Mouse (Mus musculus): ENCODE measurements around the gene Atp2a2. TPM values are rescaled to one million over a fixed set of nuclear protein-coding genes. Genes with fewer than 3 reads are reported as not detected.

The Atp2a2 gene
- polyA plus RNA-seq, 1 experiment: 60.1 TPM

GRCm38 (mm10) chr5:122500141-122500540 is 1.9 kb downstream of the Atp2a2 start:
- 21% methylated on average over 4 of the region's 4 CpGs for whole genome bisulfite sequencing
- Histone ChIP-seq H3K27ac (ENCODE audit: insufficient read depth, low read depth, low read length) (peak overlapping the region; percentile 43; the same call in 1 of the 2 replicates), H3K4me1 (ENCODE audit: control insufficient read depth, insufficient read depth, insufficient read length, low read length) (peaks cover 2% of the 10 kb centered on the region; the same call in 1 of the 2 replicates), H3K36me3 (ENCODE audit: control insufficient read depth, insufficient read depth, low read length) (peaks cover 26% of the 10 kb centered on the region), H3K27me3 (ENCODE audit: control insufficient read depth, insufficient read depth, low read length) (no peaks in the 10 kb centered on the region), H3K4me3 (ENCODE audit: low read depth, low read length) (peak overlapping the region; percentile 12; the same call in 1 of the 2 replicates)
- TF ChIP-seq POLR2A (IDR thresholded peaks at IDR 0.05; ENCODE audit: low read depth, low read length) (no peak), CTCF (IDR thresholded peaks at IDR 0.05; ENCODE audit: extremely low read depth, insufficient read length, insufficient replicate concordance, low read depth, low read length) (no peak)

GRCm38 (mm10) chr5:122498046-122498445 is 4.0 kb downstream of the Atp2a2 start:
- Histone ChIP-seq H3K4me3 (ENCODE audit: low read depth, low read length) (no peak overlapping the region), H3K4me1 (ENCODE audit: control insufficient read depth, insufficient read depth, insufficient read length, low read length) (peaks cover 2% of the 10 kb centered on the region; the same call in 1 of the 2 replicates), H3K27ac (ENCODE audit: insufficient read depth, low read depth, low read length) (no peak overlapping the region), H3K36me3 (ENCODE audit: control insufficient read depth, insufficient read depth, low read length) (peaks cover 37% of the 10 kb centered on the region), H3K27me3 (ENCODE audit: control insufficient read depth, insufficient read depth, low read length) (no peaks in the 10 kb centered on the region)
- TF ChIP-seq POLR2A (IDR thresholded peaks at IDR 0.05; ENCODE audit: low read depth, low read length): no peak
- TF ChIP-seq CTCF (IDR thresholded peaks at IDR 0.05; ENCODE audit: extremely low read depth, insufficient read length, insufficient replicate concordance, low read depth, low read length): no peak
- 37% methylated on average over 2 of the region's 2 CpGs for WGBS

DNA sequence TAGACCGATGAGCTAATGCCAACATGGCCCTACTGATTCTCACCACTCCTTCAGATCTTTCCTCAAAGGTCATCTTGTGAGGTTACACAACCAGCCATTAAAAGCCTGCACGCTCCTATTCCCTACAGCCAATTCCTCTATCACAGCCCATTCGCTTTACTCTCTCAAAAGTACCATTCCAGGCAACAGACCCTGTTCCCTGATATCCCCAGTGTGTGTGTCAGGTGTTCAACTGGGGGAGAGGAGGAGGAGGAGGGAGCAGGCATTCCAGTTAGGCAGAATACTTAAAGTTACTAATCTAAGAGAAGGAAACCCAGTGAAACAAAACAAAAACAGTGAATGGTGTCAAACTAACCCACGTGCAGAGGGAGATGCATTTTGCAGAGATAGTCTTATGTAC is 5.0 kb downstream of the Atp2a2 start:
- no peak overlapping the region for H3K27ac ChIP-seq (ENCODE audit: insufficient read depth, low read depth, low read length)
- H3K27me3 ChIP-seq (ENCODE audit: control insufficient read depth, insufficient read depth, low read length): no peaks in the 10 kb centered on the region
- no peak overlapping the region for H3K4me3 ChIP-seq (ENCODE audit: low read depth, low read length)
- 73% methylated on average over 4 of the region's 4 CpGs for WGBS
- H3K4me1 ChIP-seq (ENCODE audit: control insufficient read depth, insufficient read depth, insufficient read length, low read length): peaks cover 2% of the 10 kb centered on the region; the same call in 1 of the 2 replicates
- TF ChIP-seq POLR2A (IDR thresholded peaks at IDR 0.05; ENCODE audit: low read depth, low read length) (no peak), CTCF (IDR thresholded peaks at IDR 0.05; ENCODE audit: extremely low read depth, insufficient read length, insufficient replicate concordance, low read depth, low read length) (no peak)
- peaks cover 46% of the 10 kb centered on the region for H3K36me3 ChIP-seq (ENCODE audit: control insufficient read depth, insufficient read depth, low read length)

GRCm38 (mm10) chr5:122494449-122494848 is 7.6 kb downstream of the Atp2a2 start:
- TF ChIP-seq CTCF (IDR thresholded peaks at IDR 0.05; ENCODE audit: extremely low read depth, insufficient read length, insufficient replicate concordance, low read depth, low read length) (no peak), POLR2A (IDR thresholded peaks at IDR 0.05; ENCODE audit: low read depth, low read length) (no peak)
- Histone ChIP-seq H3K4me3 (ENCODE audit: low read depth, low read length) (no peak overlapping the region), H3K36me3 (ENCODE audit: control insufficient read depth, insufficient read depth, low read length) (peaks cover 65% of the 10 kb centered on the region), H3K27me3 (ENCODE audit: control insufficient read depth, insufficient read depth, low read length) (no peaks in the 10 kb centered on the region), H3K4me1 (ENCODE audit: control insufficient read depth, insufficient read depth, insufficient read length, low read length) (peaks cover 2% of the 10 kb centered on the region; the same call in 1 of the 2 replicates), H3K27ac (ENCODE audit: insufficient read depth, low read depth, low read length) (no peak overlapping the region)
- WGBS: 10% methylated on average over 1 of the region's 1 CpGs

DNA sequence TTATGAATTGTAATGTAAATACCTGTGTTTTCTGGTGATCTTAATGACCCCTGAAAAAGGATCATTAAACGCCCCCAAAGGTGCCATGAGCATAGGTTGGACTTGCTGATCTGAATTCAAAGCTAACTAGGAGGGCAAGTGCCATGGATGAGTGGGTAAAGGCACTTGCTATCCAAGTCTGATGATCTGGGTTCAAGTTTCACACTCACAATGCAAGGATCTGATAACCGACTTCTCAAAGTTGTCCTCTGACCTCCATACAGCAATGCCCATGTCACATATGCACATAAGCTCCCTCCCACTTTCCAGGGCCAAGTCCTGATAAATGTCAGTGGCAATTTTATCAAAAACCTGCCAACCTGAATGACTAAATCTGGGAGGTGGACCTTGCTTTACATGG is 9.0 kb downstream of the Atp2a2 start:
- Histone ChIP-seq H3K4me3 (ENCODE audit: low read depth, low read length) (no peak overlapping the region), H3K27ac (ENCODE audit: insufficient read depth, low read depth, low read length) (no peak overlapping the region), H3K27me3 (ENCODE audit: control insufficient read depth, insufficient read depth, low read length) (no peaks in the 10 kb centered on the region), H3K36me3 (ENCODE audit: control insufficient read depth, insufficient read depth, low read length) (peaks cover 74% of the 10 kb centered on the region), H3K4me1 (ENCODE audit: control insufficient read depth, insufficient read depth, insufficient read length, low read length) (peaks cover 2% of the 10 kb centered on the region; the same call in 1 of the 2 replicates)
- 68% methylated on average over 2 of the region's 2 CpGs for WGBS
- TF ChIP-seq CTCF (IDR thresholded peaks at IDR 0.05; ENCODE audit: extremely low read depth, insufficient read length, insufficient replicate concordance, low read depth, low read length) (no peak), POLR2A (IDR thresholded peaks at IDR 0.05; ENCODE audit: low read depth, low read length) (no peak)

DNA sequence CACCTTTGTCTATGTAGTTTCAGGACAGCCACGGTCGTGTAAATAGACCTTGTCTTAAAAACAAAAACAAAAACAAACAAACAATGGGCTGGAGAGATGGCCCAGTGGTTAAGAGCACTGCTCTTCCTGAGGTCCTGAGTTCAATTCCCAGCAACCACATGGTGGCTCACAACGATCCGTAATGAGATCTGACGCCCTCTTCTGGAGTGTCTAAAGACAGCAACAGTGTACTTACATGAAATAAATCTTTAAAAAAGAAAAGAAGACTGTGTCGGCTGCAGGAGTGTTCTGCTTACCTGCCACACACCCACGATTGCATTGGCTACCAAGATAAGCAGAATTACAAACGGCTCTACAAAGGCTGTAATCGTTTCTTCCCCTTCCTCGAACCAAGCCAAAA is 10.6 kb downstream of the Atp2a2 start:
- WGBS: 70% methylated on average over 10 of the region's 10 CpGs
- TF ChIP-seq CTCF (IDR thresholded peaks at IDR 0.05; ENCODE audit: extremely low read depth, insufficient read length, insufficient replicate concordance, low read depth, low read length): no peak
- no peak for TF ChIP-seq POLR2A (IDR thresholded peaks at IDR 0.05; ENCODE audit: low read depth, low read length)
- peaks cover 71% of the 10 kb centered on the region for H3K36me3 ChIP-seq (ENCODE audit: control insufficient read depth, insufficient read depth, low read length)

DNA sequence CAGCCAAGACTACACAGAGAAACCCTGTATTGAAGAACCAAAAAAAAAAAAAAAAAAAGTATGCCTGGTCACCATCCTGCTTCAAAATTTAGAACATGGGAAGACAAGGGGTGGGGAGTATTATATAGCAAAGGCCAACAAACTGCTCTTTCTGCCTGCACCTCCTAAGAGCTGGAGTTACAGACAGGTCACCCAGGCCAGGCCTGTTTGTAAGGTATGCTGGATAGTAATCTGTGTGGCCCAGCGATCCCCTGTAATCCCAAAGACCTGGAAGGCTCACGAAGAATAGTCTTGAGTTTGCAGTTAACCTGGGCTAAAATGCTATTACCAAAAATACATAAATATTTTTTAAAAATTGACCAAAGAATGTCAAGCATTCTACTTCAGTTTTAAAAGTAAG is 11.9 kb downstream of the Atp2a2 start:
- Histone ChIP-seq H3K4me1 (ENCODE audit: control insufficient read depth, insufficient read depth, insufficient read length, low read length) (no peaks in the 10 kb centered on the region), H3K27ac (ENCODE audit: insufficient read depth, low read depth, low read length) (no peak overlapping the region), H3K36me3 (ENCODE audit: control insufficient read depth, insufficient read depth, low read length) (peaks cover 70% of the 10 kb centered on the region), H3K27me3 (ENCODE audit: control insufficient read depth, insufficient read depth, low read length) (no peaks in the 10 kb centered on the region), H3K4me3 (ENCODE audit: low read depth, low read length) (no peak overlapping the region)
- TF ChIP-seq CTCF (IDR thresholded peaks at IDR 0.05; ENCODE audit: extremely low read depth, insufficient read length, insufficient replicate concordance, low read depth, low read length): no peak
- no peak for TF ChIP-seq POLR2A (IDR thresholded peaks at IDR 0.05; ENCODE audit: low read depth, low read length)
- 93% methylated on average over 2 of the region's 2 CpGs for WGBS

More for the DNA sequence above, 10.6 kb downstream of the Atp2a2 start:
- no peak overlapping the region for H3K27ac ChIP-seq (ENCODE audit: insufficient read depth, low read depth, low read length)
- no peak overlapping the region for H3K4me3 ChIP-seq (ENCODE audit: low read depth, low read length)
- H3K4me1 ChIP-seq (ENCODE audit: control insufficient read depth, insufficient read depth, insufficient read length, low read length): 0 out of 2 replicates have a peak, but pooled peaks cover 2% of the 10 kb centered on the region
- no peaks in the 10 kb centered on the region for H3K27me3 ChIP-seq (ENCODE audit: control insufficient read depth, insufficient read depth, low read length)
